Mouse (Mus musculus) small intestine, adult 2 months (tissue): ENCODE measurements around the gene Prl2c3.

Experiments used
- CTCF ChIP-seq: fragments of 200-500 bp; IDR thresholded peaks from 2 replicates; pipeline ENCODE4 v1.5.1; 2012; ENCODE audit warnings: low read depth, mild to moderate bottlenecking, control low read depth, inconsistent platforms, low read length, moderate library complexity, mixed read lengths; ENCODE audit not compliant: insufficient replicate concordance, insufficient read length; ENCODE audit errors: extremely low read depth
- POLR2A ChIP-seq: fragments of 200-500 bp; IDR thresholded peaks from 2 replicates; pipeline ENCODE4 v1.6.1; 2012; ENCODE audit warnings: low read depth, mild to moderate bottlenecking, control low read depth, inconsistent platforms, low read length, moderate library complexity

GRCm38 (mm10) chr13:12831769-12832168 is 31.9 kb upstream of the Prl2c3 start:
- TF ChIP-seq CTCF, result no peak
- TF ChIP-seq POLR2A, result no peak
